Mouse (Mus musculus) Patski (cell line): ENCODE results near the gene Sorcs2. TPM values are rescaled to one million over a fixed set of nuclear protein-coding genes. Genes with fewer than 3 reads are reported as not detected.

ENCODE experiments used
- ATAC-seq: fragments of 100-300 bp; one replicate; pipeline ENCODE4 v1.8.0; 2021
- CTCF ChIA-PET: fragments of 350-600 bp; sonication (Branson Sonifier 250); formaldehyde crosslinking; loops from one replicate; lab custom pipeline; 2022; ENCODE audit warnings: inconsistent platforms; lab: Charles Lee
- POLR2A ChIA-PET: fragments of 350-600 bp; sonication (Branson Sonifier 250); formaldehyde crosslinking; loops from one replicate; lab custom pipeline; 2022; ENCODE audit warnings: antibody characterized with exemption, inconsistent platforms; lab: Charles Lee
- DNase-seq: peaks from one replicate; pipeline ENCODE4 v3.0.0-alpha.2; 2011; ENCODE audit warnings: low read depth, low spot score
- H3K27me3 ChIP-seq: fragments of 371-371 bp; one replicate; pipeline ENCODE4 v1.5.1; 2021
- CTCF ChIP-seq: fragments of 100-300 bp; IDR thresholded peaks from one replicate; pipeline ENCODE4 v1.5.1; 2021
- in situ Hi-C: fragments of 300-500 bp; cut with MboI; formaldehyde crosslinking; loops from 3 replicates; pipeline ENCODE4 v1.11.1; 2018; ENCODE audit warnings: low pct_unique_long_range_greater_than_20kb, mixed read lengths
- polyA plus RNA-seq: library from polyadenylated mRNA; unstranded; gene quantifications from one replicate; pipeline ENCODE4 v1.2.3, GENCODE M21; 2021

Sorcs2 gene
- polyA plus RNA-seq, 1 experiment from 2014 or later: 9.9 TPM

DNA sequence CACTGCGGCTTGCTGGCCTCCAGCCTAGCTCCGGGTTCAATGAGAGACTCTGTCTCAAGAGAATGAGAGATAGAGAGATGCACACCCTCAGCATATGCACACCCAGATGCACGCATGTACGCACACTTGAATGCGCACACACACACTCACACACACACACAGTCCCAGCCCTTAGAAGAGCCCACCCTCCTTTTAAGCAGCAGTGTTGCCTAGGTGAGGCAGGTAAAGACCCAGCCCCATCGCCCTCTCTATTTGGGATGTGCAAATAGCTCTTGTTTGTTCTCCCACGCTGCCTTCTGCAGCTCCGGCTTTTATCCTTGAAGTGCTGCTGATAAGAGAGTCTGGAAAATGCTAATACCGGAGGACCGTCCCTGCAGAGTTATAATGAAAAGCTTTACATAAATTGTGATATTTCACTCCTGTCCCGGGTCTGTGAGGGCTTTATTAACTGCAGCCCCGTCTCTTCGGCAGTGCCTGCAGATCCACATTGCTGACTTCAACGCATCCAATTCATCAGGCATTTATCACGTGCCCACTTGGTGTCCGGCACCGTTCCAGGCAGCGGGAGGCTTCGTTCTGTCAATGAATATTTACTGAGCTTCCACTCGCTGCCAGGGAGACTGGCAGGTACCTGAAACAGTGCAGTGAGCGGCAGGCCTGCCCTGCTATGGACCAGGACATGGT lies 67.3 kb downstream of the Sorcs2 start:
- in situ Hi-C loops: no loop called here
- DNase-seq (no peak), ATAC-seq (no peak)
- CTCF ChIA-PET: interaction anchor here (1.3 kb wide), 1 partner anchor 68 kb away, joined by 3 read pairs; no protein-coding TSS in a partner anchor
- H3K27me3 ChIP-seq: no peaks in the 10 kb centered on the region
- POLR2A ChIA-PET: no interaction called here
- TF ChIP-seq CTCF: no peak

DNA sequence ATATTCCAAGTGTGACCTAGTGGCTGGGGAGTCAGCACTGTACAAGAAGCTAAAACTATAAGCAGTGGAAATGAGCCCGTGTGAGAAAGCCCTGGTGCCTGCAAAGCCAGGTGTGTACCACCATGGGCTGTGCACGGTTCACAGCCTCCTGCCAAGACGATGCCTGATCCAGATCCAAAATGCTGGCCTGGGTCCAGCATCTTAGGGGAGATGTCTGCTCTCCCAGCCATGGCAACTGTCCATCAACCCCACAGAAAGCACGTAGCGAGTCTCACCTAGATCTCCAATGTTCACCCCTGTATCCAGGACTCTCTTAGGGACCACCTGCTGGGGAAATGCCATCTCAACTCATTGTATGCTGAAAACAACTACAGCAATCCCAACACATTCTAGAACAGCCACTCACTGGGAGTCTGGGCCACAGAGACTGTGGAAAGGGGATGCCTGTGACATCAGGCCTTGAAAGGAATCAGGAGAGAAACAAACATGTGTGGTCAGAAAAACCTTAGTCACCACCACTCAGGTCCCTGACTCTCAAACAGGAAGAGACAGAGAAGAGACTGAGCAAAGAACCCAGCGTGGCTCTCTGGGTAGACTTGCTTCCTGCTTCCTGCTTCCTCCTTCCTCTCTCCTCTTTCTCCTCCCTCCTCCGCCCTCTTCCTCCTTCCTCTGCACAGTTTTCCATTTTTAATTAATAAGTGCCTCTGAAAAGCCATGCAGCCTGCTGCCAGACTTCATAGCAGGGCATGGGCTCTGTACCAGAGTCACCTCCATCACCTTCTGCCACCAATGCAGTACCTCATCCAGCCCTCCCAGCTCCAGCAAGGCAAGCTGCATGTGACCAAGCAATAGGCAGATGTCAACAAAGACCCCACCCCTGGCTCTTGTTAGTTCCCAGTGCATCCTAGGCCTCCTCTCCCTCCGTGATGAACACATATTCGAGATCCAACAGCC lies 71.6 kb downstream of the Sorcs2 start:
- no peak for DNase-seq
- ATAC-seq: no peak
- ChIA-PET CTCF (interaction anchor here (1.1 to 4.0 kb wide), 2 partner anchors 9 to 72 kb away, joined by 3 to 35 read pairs; partner anchors contain the start of gene Sorcs2), POLR2A (no interaction called here)
- in situ Hi-C loops: loop anchor here (10.0 kb wide), 1 partner anchor 292 kb away; no protein-coding TSS in a partner anchor
- no peaks in the 10 kb centered on the region for H3K27me3 ChIP-seq
- no peak for TF ChIP-seq CTCF

DNA sequence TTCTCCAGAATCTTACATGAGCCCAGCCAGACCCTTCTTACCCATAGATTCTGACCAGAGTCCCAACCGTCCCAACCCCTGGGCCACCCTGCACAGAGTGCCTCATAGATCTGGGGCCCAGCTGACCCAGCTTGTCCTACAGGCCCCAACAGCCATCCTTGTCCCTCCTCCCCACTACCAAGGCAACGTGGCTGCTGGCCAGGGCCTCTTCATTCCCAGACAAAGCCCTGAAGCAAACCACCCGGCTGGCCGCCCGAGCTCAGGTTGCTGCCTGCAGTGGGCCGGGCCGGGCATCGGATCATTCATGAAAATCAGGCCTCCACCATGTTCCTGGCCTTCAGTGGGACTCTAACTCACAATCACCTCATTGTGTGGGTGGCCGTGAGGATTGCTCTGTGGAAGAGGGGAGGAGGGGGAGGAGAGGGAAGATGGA lies 73.8 kb downstream of the Sorcs2 start:
- DNase-seq (peak; percentile 30), ATAC-seq (no peak)
- in situ Hi-C loops: loop anchor here (5.0 to 10.0 kb wide), 2 partner anchors 73 to 289 kb away; partner anchors contain the start of gene Sorcs2
- no peaks in the 10 kb centered on the region for H3K27me3 ChIP-seq
- CTCF ChIA-PET: interaction anchor here (1.1 to 4.3 kb wide), 5 partner anchors 31 to 290 kb away, joined by 3 to 35 read pairs (median 8); partner anchors contain the start of gene Sorcs2
- POLR2A ChIA-PET: no interaction called here
- no peak for TF ChIP-seq CTCF

DNA sequence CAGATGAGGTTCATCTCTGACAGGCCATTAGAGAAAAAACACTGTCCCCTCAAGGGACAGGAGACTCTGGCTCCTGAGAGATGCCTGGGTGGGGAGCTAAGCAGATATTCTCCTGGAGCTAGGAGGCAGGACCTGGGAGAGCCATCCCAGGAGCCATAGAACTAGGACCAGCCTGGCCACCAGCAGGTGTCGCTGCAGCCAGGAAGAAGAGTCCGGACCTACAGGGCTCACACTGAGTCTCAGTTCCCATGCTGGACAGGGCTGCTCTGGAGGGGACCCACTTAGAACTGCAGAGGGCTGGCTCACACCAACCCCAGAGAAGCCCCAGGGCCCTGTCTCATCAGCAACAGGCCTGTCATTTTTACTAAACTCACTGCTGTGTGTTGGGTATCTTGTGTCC lies 74.4 kb downstream of the Sorcs2 start:
- in situ Hi-C loops: loop anchor here (5.0 to 10.0 kb wide), 2 partner anchors 74 to 289 kb away; partner anchors contain the start of gene Sorcs2
- peak; percentile 95 for TF ChIP-seq CTCF
- POLR2A ChIA-PET: no interaction called here

DNA sequence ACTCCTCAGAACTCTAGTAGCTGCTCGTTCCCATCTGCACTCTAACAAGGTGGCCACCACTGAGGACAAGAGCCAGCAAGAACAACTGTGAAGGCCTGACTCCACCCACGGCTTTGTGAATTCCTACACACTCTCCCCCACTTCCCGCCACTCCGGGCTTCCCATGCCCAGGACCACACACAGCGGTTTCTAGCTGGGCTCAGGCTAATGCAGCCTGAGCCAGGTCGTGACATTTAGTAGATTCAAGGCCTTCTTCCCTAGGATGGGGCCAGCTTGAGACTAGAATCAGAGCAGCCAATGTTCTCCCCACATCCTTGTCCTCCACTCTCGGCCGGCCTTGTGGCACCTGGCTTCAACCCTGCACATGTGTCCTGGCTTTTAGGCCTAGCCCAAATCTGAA lies 76.4 kb downstream of the Sorcs2 start:
- ChIA-PET CTCF (interaction anchor here (0.9 to 4.3 kb wide), 2 partner anchors 28 to 76 kb away, joined by 3 to 16 read pairs; partner anchors contain the start of gene Sorcs2), POLR2A (interaction anchor here (0.5 to 1.2 kb wide), 3 partner anchors 11 to 63 kb away, joined by 3 to 4 read pairs (median 4); no protein-coding TSS in a partner anchor)
- no peaks in the 10 kb centered on the region for H3K27me3 ChIP-seq
- no peak for TF ChIP-seq CTCF
- ATAC-seq: no peak
- in situ Hi-C loops: loop anchor here (5.0 to 10.0 kb wide), 2 partner anchors 76 to 287 kb away; partner anchors contain the start of gene Sorcs2
- DNase-seq: no peak

More for the DNA sequence above, 74.4 kb downstream of the Sorcs2 start:
- CTCF ChIA-PET: interaction anchor here (0.6 to 4.3 kb wide), 9 partner anchors 11 to 289 kb away, joined by 3 to 35 read pairs (median 3); partner anchors contain the start of gene Sorcs2
- no peaks in the 10 kb centered on the region for H3K27me3 ChIP-seq
- ATAC-seq (peak; percentile 53), DNase-seq (peak; percentile 50)

DNA sequence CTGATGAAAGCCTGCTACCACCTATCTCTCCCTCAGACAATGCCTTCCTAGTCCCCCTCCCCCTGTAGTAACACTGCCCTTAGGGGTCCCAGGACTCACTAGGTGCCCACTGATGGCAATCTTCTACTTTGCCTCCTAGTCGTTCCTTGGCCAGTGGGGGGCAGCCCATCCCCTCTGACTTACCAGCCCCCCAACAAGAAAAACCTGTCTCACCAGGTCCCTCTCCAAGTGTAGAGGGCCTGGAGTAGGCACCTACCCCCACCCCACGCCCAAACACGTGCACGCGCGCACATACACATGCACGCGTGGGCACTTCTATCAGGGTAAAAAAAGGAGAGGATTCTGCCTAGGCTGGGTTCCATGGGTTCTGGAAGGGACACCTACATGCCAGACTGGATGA lies 77.3 kb downstream of the Sorcs2 start:
- ChIA-PET CTCF (no interaction called here), POLR2A (interaction anchor here (0.9 kb wide), 1 partner anchor 30 kb away, joined by 3 read pairs; no protein-coding TSS in a partner anchor)
- TF ChIP-seq CTCF: no peak
- in situ Hi-C loops: loop anchor here (5.0 to 10.0 kb wide), 2 partner anchors 77 to 286 kb away; partner anchors contain the start of gene Sorcs2
- H3K27me3 ChIP-seq: no peaks in the 10 kb centered on the region
- no peak for DNase-seq
- ATAC-seq: no peak

DNA sequence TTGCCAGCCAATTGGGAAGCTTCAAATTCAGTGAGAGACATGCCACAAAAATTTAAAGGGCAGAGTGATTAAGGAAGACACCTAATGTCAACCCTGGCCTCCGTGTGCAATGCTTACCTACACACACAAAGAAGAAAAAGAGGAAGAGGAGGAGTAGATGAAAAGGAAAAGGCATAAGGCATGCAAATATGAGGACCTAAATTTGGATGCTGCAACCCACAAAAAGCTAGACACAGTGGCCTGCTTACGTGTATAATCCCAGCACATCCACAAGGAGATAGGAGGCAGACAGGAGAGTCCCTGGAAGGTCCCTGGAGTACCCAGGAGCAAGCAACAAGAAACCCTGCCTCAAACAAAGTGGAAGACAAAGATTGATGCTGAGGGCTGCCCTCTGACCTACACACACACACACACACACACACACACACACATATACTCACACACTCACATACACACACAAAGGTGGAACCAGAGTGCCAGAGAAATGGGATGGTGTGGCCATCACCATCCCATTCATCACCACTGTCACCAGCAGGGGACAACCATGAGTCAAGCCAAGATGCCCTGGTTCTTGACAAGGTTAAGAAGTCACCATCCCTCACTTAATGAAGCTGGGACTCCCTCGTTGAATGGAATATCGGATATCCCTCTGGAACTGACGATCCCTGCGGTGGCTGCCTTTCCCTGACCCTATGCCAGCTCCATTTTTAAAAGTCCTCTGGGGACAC lies 80.1 kb downstream of the Sorcs2 start:
- no peak for ATAC-seq
- CTCF ChIA-PET: interaction anchor here (0.8 to 1.0 kb wide), 2 partner anchors 81 to 82 kb away, joined by 3 read pairs; no protein-coding TSS in a partner anchor

DNA sequence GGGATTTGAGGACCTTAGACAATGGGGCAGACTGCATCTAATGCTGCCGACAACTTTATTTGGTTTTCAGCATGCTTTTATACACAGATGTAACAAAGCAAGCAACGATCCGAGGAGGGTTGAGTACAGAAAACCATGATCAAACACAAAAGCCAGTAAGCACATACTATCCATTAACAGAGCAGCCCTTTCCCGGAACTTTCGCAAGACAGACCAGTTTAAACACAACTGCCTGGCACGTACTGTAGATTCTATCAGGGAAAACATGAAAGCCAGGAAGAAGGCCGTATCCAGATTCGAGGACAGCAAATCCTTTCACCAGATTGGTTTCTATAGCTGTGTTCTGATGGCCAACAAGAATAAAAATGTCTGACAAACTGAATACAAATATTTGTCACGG lies 82.8 kb downstream of the Sorcs2 start:
- DNase-seq (no peak), ATAC-seq (no peak)
- ChIA-PET POLR2A (interaction anchor here (0.5 kb wide), 1 partner anchor 34 kb away, joined by 6 read pairs; no protein-coding TSS in a partner anchor), CTCF (interaction anchor here (1.8 to 2.7 kb wide), 3 partner anchors 12 to 80 kb away, joined by 4 to 9 read pairs (median 6); no protein-coding TSS in a partner anchor)
- in situ Hi-C loops: no loop called here
- no peak for TF ChIP-seq CTCF
- no peaks in the 10 kb centered on the region for H3K27me3 ChIP-seq

More for the DNA sequence above, 80.1 kb downstream of the Sorcs2 start:
- TF ChIP-seq CTCF: no peak
- in situ Hi-C loops: no loop called here
- POLR2A ChIA-PET: no interaction called here
- no peak for DNase-seq
- no peaks in the 10 kb centered on the region for H3K27me3 ChIP-seq
